Mouse (Mus musculus): ENCODE measurements around the gene Sh3bp5l.

DNA sequence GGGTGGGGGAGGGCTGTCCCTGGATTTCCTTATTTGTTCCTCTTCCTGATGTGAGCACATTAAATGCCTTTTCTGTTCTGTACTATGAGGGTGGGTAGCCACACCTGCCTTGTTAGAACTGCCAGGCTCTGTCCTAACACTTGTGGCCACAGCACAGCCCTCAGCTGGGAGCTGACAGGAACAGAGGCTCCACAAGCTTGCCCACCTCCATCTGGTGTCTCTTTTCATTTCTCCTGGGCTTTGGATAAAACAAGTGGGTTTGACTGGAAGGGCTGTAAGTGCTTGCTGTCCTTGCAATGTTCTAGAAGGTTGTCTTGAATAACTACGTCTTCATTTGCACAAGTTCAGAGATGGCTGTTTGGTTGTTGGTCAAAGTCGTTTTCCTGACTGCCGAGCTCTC, 24.4 kb downstream of the Sh3bp5l start:
- no peak for TF ChIP-seq E2F4 (IDR thresholded peaks at IDR 0.05; ENCODE audit: borderline replicate concordance, low read depth, low read length)
- TF ChIP-seq CTCF (IDR thresholded peaks at IDR 0.05 in 2 of 3, conservative IDR thresholded peaks at IDR 0.05 in 1 of 3; ENCODE audit: control insufficient read depth in 1 of 3, insufficient read depth in 1 of 3, low read depth in 2 of 3, low read length in 3 of 3, poor library complexity in 1 of 3, severe bottlenecking in 1 of 3) = no peak
- TF ChIP-seq USF1 (IDR thresholded peaks at IDR 0.05; ENCODE audit: low read depth, low read length) = no peak
- no peak for TF ChIP-seq POLR2A (IDR thresholded peaks at IDR 0.05; ENCODE audit: control insufficient read depth in 1 of 2, insufficient read depth in 1 of 2, low read depth in 1 of 2, low read length in 2 of 2, poor library complexity in 1 of 2)
- no peak for TF ChIP-seq GABPA (IDR thresholded peaks at IDR 0.05; ENCODE audit: low read depth, low read length)
